Mouse (Mus musculus) G1E (cell line): ENCODE measurements at regions not wholly inside any gene's neighbourhood (a gene's known extent, or its start where the extent isn't known, plus 50 kb on each side); places are given as distances from the start of the nearest gene placed in this dataset.

ENCODE experiments used
- CTCF ChIP-seq: IDR thresholded peaks from 2 replicates; pipeline ENCODE4 v1.5.1; 2012; ENCODE audit warnings: low read depth, low read length, inconsistent platforms, mixed read lengths
- GATA1 ChIP-seq: IDR thresholded peaks from 2 replicates; pipeline ENCODE4 v1.6.1; 2012; ENCODE audit warnings: borderline replicate concordance, low read length, inconsistent platforms, mixed read lengths
- TAL1 ChIP-seq: conservative IDR thresholded peaks from 2 replicates; pipeline ENCODE4 v1.6.1; 2012; ENCODE audit warnings: low read depth, low read length, inconsistent platforms, mixed read lengths

GRCm38 (mm10) chr12:57823809-57824208 is 259.9 kb downstream of the Ttc6 start:
- TF ChIP-seq CTCF (no peak), TAL1 (no peak), GATA1 (no peak)
